Mouse (Mus musculus) spleen, postnatal 10 days (tissue): Measurements from ENCODE around the gene Tbc1d10a.

ENCODE experiments used
- DNase-seq, 2 experiments: peaks; one replicate each; pipeline ENCODE4 v3.0.0; 2021 to 2022; ENCODE audit warnings: low spot score in 2 of 2

Gene Tbc1d10a

DNA sequence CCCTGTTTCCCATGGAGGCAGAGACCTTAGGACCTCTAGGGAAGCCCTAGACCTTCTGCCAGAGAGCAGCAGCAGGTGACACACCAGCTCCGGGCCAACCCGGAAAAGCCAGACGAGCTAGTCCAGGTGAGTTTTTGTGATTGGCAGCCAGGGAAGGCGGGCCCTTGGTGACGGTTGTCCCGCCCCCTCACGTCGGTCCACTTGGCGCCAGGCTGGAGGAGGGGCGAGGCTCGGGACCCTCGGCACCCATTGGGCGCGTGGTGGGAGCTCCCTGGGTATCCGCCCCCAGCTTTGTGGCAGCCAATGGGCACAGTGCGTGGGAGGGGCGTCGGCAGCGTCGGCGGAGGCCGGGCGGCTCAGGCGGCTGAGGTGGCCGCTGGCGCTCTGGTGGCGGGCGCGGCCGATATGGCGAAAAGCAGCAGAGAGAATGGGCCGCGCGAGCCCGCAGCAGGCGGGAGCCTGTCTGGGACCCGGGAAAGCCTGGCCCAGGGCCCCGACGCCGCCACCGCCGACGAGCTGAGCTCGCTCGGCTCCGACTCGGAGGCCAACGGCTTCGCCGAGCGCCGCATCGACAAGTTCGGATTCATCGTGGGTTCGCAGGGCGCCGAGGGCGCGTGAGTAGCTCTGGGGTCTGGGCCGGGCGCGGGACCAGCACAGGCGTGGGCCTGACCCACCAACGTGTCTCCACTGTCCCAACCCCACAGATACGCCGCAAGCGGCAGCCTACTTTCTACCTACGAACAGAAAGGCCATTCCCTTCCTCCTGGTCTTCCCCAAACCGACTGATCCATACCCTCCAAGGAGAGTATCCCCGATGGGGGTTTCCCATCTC, at the start of gene Tbc1d10a:
TSS of gene Tbc1d10a (plus strand) at position 304 of the 832 bp plus-strand sequence.
- DNase-seq: peak; percentile 96 to 99

DNA sequence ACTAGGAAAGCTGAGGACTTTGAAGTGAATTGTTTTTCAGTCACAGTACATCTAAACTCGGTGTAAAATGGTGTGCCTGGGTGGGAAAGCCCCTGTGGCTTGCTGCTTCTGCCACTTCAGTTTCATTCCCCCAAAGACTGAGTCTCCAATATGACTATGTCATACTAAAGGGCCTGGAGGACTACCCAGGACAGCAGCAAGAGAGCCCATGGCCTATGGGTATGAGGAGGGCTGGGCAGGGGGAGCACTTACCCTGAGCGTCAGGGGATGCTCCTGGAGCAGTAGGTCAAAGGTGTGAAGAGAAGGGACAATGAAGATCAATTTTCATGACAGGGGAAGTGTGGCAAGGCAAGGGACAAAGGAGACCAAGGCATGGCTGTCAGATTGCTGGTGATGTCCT, 47.6 kb upstream of the Tbc1d10a start:
- DNase-seq: no peak

DNA sequence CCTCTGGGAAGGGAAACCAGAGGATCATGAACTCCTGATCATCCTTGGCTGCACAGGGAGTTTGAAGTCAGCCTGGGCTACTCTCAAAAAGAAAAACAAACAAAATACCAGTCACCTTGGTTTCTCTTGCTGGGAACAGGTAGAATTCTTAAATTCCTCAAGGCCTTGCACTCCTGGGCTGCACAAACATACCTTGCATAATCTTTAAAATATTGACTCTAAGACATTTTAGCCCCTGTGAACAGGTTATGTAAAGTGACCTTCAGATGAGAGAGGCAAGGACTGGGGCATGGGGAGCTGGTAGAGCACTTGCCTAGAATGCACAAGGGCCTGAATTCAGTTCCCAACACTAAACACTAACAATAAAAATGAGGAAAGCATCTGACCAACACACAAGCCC, 45.1 kb upstream of the Tbc1d10a start:
- no peak for DNase-seq

DNA sequence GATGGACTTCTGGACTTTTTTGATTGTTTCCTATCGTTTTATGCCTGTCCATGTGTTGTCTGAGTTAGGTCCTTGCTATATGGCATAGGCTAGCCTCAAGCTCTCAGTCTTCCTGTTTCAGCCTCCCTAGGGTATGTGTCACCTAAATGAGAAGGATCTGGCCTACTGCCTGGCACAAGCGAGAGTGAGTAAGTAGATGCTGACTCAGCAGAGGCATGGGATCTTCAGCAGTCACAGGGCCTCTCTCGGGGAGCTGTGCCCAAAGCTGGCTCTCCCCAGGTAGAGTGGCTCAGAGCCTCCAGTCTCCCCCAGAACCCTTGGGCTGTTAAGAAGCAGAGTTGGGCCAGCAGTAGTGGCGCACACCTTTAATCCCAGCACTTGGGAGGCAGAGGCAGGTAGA, 44.2 kb upstream of the Tbc1d10a start:
- DNase-seq: no peak

DNA sequence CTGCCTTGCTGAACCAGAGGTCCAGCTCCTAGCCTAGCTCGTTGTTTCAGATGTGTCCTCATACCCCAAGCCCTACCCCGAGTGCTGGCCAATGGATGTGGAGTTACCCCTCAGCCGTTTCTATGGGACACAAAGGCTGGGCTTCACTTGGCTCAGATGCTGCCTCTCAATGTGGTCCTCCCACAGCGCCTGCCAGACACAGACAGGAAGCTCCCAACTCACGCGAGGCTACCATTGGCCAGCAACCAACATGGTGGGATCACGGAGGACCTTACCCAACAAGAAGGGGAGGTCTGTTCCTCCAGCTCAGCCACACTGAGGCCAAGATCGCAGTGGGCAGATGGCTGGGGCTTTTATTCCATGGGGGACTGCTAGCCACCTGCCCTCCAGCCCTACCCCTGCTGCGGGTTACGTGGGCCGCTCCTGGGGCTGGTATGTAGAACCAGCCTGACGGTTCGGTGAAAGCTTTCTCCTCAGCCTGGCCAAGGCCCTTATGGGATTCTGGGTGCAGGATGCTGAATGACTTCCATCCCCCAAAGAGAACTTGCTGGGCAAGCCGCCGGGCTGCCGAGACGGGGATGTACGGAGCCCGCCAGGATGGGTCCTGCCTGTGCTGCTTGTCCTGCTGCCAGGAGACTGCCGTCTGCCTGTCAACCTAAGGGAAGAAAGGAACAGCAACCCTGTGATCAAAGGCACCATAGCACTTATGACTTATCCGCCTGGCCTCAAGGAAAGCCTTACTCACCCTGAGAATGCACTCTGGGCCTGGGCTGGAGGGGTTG, 43.1 kb upstream of the Tbc1d10a start:
- no peak for DNase-seq

DNA sequence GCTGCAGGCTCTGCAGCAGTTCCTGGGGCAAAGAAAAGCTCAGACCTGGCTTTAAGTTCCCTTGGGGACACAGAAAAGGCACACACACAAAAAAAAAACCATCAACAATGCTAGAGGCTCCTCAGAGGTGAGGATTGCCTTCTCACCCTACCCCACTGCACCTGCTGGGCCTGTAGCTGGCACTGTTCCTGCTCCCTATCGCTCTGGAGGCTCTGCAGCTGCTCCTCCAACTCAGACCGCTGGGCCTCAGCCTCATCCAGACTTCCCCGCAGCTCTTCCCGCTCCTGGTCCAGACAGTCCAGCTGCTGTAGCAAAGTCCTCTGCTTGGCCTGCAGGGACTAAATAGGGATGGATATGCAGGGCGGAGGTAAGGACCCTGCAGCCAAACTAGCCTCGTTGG, 40.2 kb upstream of the Tbc1d10a start:
- no peak for DNase-seq

DNA sequence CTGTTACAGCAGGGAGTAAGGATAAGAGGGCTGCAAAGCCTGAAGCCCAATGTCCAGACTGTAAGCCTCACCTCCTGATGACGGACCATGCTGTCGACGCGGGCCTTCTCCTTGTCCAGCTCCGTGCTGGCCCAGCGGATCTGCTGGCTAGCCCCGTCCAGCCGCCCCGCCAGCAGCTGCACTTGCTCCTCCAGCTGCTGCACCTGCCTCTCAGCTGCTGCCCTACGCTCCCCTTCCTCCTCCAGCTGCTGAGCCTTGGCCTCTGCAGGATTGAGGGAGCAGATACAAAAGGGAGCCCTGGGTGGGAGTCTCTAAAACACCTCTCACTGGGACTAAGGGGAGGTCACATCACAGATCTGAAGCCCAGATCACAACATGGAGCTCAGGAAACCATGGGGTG, 39.5 kb upstream of the Tbc1d10a start:
- DNase-seq: no peak

DNA sequence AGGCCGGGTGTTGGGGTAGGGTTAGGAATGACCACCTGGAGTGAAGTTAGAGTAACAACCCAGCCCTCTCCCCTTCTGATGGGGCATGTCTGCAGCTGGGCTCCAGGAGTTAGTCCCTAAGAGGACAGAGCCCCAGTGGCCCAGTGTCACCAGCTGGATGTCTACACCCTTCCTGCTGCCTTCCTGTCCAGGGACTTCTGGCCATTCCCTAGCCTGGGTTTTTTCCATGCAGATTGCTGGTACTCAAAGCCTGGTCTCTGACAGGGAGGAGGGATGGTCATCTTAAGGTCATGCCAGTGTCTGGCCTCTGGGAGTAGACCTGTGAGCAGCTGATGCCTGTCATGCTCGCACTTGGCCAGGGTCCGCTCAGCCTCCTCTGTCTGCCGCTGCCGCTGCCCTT, 38.5 kb upstream of the Tbc1d10a start:
- no peak for DNase-seq

DNA sequence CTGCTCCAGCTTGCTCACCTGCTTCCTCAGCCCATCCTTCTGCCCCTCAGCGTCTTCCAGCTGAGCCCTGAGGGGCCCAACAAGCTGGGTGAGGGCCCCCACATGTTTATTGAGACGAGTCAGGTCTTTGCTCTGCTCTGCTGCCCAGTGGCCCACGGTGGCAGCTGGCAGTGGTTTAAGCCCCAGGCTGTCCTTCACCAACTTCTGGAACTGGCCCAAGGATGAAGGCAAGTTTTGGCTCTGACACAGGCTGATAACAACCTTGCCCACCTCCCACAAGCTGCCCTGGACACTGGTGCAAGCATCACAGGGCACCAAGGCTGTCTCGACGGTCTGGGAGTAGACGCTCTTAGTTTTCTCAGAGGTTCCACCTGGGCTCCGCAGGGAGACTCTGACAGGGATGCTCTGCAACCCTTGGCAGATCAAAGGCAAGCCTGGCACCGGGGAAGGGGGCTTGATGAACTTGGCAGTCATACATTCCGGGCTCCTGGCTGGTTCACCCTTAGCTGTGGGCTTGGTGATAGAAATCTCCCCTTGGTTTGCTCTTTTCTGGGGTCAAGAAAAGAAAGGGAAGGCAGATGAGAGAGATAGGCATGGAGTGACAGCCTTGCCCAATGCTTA, 37.9 kb upstream of the Tbc1d10a start:
- DNase-seq: no peak

DNA sequence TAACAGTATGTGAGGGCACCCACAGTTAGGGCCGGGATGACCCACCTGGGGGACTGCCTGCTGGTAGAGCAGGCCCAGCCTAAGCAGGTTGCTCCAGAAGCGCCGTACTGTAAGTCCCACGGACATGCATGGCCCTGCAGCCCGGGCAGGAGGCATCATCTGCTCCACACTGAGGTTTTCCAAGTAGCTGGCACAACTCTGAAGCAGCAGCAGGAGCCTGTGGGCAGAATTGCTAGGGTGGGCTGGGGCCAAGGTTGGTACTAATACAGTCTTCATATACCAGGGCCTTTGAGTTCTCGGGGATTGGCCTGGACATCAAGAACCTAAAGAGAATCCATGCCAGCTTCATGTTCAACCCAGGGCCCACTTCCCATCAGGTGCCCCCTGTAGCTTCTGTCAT, 36.7 kb upstream of the Tbc1d10a start:
- DNase-seq: no peak

DNA sequence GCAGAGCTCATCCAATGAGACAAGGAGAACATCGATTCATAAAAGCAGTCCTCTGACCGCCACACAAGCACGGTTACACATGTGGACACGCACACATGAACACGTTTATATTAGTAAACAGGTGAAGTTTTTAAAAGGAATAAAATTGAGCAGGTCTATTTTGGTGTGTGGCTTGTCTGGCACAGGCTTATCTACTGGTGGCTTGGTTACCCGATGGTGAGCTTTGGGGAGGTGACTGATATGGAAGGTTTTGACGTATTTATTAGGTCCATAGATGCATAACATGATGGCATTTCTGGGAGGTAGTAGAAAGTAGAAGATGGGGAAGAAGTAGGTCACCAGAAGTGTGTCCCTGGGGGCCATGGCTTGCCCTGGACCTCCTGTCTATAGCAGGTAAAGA, 32.9 kb upstream of the Tbc1d10a start:
- DNase-seq: no peak

DNA sequence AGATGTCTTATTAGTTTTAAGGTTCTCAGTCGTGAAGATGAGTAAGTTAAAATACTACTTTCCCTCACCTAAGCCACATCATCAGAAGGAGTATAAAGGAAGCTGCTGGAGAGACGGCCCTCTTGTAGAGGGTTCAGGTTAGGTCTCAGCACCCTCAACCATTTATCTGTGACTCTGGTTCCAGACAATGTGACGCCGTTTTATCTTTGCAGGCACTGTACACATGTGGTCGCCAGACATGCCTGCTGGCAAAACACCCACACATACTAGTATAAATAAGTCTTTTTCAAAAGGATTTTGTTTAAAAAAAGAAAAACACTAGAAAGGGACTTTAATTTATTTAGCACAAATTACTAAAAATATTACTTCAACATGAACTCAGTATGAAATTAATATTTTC, 30.9 kb upstream of the Tbc1d10a start:
- DNase-seq: no peak

DNA sequence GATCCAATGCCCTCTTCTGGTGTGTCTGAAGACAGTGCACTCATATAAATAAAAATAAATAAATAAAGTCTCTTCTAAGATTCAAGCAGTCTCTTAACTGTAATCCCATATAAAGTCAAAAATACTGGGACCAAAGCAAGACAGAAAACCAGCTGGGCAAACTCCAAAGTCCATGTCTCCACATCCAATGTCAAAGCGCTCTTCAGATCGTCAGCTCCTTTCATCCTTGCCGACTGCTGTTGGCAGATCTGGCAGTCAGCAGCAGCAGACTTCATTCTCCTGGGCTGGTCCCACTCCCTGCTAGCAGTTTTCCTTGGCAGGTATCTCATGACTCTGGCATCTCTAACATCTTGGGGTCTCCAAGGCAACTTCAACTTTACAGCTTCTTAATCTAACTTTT, 27.9 kb upstream of the Tbc1d10a start:
- DNase-seq: no peak

DNA sequence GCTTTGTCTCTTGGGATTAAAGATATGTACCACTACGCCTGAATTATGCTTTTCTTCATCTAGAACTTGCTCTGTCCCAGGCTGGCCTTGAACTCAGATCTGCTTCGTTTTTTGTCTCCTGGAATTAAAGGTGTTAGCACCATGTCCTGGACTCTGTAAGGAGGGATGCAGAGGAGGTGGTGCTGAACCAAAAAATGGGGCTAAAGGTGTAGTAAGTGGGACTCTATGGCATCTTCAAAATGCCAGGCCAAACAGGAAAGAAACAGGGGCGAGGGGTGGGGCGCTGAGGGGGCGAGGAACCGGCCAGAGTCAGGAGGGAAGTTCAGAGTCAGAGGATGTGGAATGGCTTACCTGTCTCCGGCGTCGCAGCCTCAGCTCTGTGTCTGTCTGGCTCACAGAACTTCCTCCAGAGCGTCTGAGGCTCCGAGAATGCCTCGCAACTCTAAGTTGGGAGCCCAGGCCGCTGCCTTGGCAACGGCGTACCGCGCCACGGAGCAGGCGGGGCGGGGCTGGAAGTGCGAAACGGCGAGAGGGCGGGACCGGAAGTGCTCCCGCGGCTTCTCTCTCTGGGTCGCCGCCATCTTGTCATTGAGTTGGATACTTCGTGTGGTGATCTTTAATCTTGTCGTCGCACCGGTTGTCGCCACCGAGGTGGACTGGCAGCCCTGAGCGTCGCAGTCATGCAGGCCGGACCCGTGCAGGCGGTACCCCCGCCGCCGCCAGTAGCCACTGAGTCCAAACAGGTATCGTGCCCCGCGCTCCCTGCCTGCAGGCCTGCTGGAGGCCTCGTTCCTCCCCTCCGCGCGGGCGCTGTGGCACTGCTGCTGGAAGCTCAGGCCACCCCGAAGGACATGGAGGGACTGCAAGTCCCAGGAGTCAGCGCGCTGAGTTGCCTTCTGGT, 26.5 kb upstream of the Tbc1d10a start, which contains the start of the genes Ccdc157 and Sf3a1:
TSS of gene Ccdc157 (minus strand) at position 486 of the 901 bp plus-strand sequence.
TSS of gene Sf3a1 (plus strand) at position 543 of the 901 bp plus-strand sequence.
- peak; percentile 86 to 97 for DNase-seq

DNA sequence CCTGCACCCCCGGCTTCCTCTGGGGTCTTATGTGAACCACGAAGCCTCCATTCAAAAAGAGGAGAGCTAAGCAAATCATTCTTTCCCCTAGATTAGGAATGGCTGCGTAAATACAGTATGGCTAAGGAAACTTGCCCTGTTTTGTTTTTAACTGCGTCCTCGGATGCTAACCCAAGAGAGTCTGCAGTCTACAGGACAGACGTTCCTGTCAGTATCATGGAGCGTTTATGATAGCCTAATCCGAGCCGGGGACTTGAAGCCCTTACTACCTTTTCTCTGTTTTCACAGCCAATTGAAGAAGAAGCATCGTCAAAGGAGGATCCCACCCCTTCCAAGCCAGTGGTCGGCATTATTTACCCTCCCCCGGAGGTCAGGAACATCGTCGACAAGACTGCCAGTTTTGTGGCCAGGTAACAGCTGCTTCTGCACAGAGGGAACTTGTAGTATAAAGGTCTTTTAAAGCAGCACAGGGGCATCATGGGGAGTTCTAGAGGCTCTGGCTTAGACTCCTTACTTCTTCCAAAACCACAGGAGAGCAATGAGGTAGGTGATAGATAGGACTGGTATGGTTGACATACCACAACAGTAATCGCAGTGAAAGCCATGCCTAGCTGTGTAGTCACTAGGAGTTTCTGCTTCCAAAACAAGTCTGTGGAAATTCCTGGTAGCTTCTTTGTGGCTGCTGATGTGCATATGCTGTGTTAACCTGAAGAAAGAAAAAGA, 25.7 kb upstream of the Tbc1d10a start:
- no peak for DNase-seq

DNA sequence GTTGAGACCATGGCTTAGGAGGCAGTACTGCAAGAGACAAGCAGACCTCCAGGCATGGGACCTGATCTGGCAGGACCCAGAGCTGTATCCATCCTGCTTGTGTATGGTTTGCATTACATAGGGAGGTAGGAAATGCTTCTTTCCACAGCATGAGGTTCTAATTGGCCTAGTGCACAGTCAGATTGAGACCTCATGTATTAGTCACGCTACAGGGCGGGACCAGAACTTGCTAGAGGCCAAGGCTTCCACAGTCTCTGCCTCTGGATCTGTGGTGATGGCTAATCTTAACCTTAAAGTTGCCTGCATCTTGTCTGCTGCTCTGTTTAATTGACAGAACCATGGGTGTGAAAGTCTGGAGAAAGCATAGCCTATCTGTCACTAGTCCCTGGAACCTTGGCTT, 21.9 kb upstream of the Tbc1d10a start:
- no peak for DNase-seq

DNA sequence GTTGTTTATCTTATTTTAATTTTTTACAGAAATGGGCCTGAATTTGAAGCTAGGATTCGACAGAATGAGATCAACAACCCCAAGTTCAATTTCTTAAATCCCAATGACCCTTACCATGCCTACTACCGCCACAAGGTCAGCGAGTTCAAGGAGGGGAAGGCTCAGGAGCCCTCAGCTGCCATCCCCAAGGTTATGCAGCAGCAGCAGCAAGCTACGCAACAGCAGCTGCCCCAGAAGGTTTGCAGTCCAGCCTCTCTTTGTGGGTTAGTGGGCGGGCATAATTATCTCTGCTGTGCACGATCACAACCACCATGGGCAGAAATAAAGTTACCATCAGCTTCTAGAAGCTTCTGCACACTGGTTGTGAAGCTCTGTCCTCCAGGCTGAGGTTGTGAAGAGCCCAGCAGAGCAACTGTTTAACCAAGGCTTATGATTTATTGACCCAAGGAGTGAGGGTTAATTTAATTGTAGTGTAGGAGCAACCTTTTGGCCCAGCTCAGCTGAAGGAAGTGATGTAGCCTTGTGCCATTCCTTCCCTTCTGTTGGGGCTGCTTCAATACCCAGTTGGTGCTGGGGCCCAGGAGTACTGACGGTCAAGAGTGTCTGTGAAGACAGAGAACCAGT, 20.0 kb upstream of the Tbc1d10a start:
- no peak for DNase-seq

DNA sequence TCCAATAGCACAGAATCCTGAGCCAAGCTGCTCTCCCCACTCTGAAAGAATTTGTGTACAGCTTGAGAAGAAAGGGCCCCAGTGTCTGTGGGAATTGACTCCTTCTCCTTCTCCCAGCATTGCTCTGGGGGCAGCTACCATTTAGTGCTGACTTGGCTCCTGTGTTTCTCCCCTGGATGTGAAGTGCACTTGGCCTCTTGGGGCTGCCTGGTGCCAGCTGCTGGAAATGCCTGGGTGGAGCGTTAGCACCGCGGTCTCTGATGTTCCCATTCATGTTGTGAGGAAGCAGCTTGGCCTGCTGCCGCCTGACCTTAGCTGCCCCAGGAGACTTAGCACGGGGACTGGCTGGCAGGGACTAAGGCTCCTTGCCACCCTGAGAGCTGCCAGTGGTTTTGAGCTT, 12.0 kb upstream of the Tbc1d10a start:
- no peak for DNase-seq

DNA sequence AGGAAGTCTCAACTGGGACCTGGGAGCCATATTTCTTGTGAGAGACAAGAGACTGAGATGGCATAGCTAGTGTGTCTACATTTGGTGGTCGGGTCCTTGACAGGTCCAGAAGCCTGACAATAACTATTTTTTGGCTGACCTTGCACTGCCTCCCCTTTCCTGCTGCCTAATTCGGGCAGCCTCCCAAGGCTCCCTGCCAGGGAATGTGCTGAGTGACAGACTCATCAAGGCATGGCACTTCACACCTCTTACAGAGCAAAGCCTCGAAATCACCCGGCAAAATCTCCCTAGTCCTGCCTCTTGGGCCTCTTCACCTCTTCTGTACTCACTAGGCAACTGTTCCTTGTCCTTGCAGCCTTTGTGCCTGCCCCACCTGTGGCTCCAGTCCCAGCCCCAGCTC, 8.9 kb upstream of the Tbc1d10a start:
- no peak for DNase-seq

DNA sequence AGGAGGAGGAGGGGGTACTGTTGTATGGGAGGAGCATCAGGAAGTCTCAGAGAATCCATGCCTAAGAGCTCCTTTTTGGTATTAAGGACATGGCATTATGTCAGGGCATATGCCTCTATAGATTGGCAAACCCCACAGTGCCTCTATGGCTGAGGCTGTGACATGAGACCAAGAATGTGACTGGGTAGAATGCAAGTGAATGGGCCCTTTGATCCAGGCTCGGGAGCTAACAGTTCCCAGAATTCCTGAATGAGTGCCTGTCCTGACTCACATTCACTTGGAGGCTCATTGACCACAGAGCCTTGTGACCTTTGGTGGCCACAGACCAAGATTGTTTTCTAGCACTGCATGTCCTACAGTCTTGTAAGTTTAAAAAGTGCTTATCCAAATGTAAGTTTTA, 4.5 kb upstream of the Tbc1d10a start:
- no peak for DNase-seq
